Mouse (Mus musculus): ENCODE data around the gene Celf5. TPM values are rescaled to one million over a fixed set of nuclear protein-coding genes. Genes with fewer than 3 reads are reported as not detected.

Celf5 gene
- polyA plus RNA-seq, 1 experiment from 2014 or later: 64.4 TPM

DNA sequence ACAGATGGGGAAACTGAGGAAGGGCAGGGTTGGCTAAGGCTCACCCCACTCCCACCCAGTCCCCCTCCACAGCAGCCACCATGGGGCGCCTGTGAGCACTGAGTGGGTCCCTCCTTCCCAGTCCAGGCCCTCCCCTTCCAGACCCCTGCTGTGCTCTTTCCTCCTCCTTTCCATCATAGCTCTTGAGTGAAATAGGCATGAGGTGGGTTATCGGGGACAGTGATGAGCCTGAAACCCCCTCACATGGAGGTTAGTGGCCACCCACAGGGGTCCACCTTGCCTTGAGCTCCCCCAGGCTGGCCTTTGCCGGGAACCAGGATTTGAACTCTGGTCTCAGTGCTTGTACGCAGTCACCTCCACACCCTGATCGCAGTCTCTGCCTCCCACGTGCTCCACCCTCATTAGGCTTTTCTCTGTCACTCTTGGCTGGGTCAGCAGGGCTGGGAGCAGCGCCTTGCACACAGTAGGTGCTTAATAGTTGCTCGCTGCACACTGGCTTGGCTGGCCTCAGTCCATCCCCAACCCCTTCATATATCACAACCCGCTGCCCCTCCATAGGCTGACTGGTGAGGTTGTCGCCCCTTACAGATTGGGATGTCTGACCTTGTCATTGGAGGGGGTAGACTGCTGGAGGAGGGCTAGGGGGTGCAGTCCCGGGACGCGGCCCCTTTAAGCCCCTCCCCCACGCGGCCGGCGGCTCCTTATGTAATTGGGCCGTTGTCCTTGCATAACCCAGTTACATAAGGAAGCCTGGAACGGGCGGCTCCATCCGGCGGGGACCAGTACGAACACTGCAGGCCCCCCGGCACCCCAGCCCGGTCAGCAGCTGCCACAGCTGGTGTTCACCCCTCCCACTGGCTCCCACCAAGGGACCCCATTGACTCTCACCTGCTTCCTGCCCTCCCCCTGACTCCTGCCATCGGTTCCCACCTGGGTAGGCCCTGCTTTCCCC is 68.9 kb downstream of the Celf5 start:
- H3K27ac ChIP-seq (ENCODE audit: low read depth, low read length): no peak overlapping the region
- no peak overlapping the region for H3K4me3 ChIP-seq (ENCODE audit: low read depth, low read length)
- ATAC-seq (ENCODE audit: low read depth): no peak
- 0 out of 2 replicates have a peak overlapping the region, but pooled peaks have one; percentile 8 for H3K9ac ChIP-seq (replicated peaks; ENCODE audit: low read depth, low read length)
- H3K4me2 ChIP-seq (ENCODE audit: low read depth, low read length): no peak overlapping the region
- no peaks in the 10 kb centered on the region for H3K27me3 ChIP-seq (ENCODE audit: control insufficient read depth, insufficient read depth, low read length)
- WGBS: 28% methylated on average over 26 of the region's 26 CpGs
- no peaks in the 10 kb centered on the region for H3K36me3 ChIP-seq (ENCODE audit: control insufficient read depth, insufficient read depth, low read length)
- peaks cover 41% of the 10 kb centered on the region for H3K4me1 ChIP-seq (ENCODE audit: control insufficient read depth, insufficient read depth, low read length)
- no peaks in the 10 kb centered on the region for H3K9me3 ChIP-seq (ENCODE audit: control insufficient read depth, low read length)

GRCm38 (mm10) chr10:81412586-81413309 is 69.8 kb downstream of the Celf5 start:
- H3K36me3 ChIP-seq (ENCODE audit: control insufficient read depth, insufficient read depth, low read length): no peaks in the 10 kb centered on the region
- H3K27ac ChIP-seq (ENCODE audit: low read depth, low read length): peak overlapping the region; percentile 46
- 0 out of 2 replicates have a peak, but pooled peaks cover 2% of the 10 kb centered on the region for H3K27me3 ChIP-seq (ENCODE audit: control insufficient read depth, insufficient read depth, low read length)
- H3K4me1 ChIP-seq (ENCODE audit: control insufficient read depth, insufficient read depth, low read length): peaks cover 43% of the 10 kb centered on the region
- 76% methylated on average over 16 of the region's 16 CpGs for whole genome bisulfite sequencing
- no peak overlapping the region for H3K4me2 ChIP-seq (ENCODE audit: low read depth, low read length)
- no peak overlapping the region for H3K9ac ChIP-seq (replicated peaks; ENCODE audit: low read depth, low read length)
- ATAC-seq (ENCODE audit: low read depth): no peak
- no peak overlapping the region for H3K4me3 ChIP-seq (ENCODE audit: low read depth, low read length)
- H3K9me3 ChIP-seq (ENCODE audit: control insufficient read depth, low read length): no peaks in the 10 kb centered on the region

- peaks cover 5% of the 10 kb centered on the region; the same call in 1 of the 2 replicates for H3K36me3 ChIP-seq (ENCODE audit: control insufficient read depth, insufficient read depth, low read length)
- no peaks in the 10 kb centered on the region for H3K9me3 ChIP-seq (ENCODE audit: control insufficient read depth, low read length)
- H3K27me3 ChIP-seq (ENCODE audit: control insufficient read depth, insufficient read depth, low read length): 0 out of 2 replicates have a peak, but pooled peaks cover 2% of the 10 kb centered on the region
- no peak overlapping the region for H3K4me2 ChIP-seq (ENCODE audit: low read depth, low read length)
- H3K27ac ChIP-seq (ENCODE audit: low read depth, low read length): peak overlapping the region; percentile 46
- H3K4me1 ChIP-seq (ENCODE audit: control insufficient read depth, insufficient read depth, low read length): peaks cover 46% of the 10 kb centered on the region
- no peak overlapping the region for H3K4me3 ChIP-seq (ENCODE audit: low read depth, low read length)
- 51% methylated on average over 18 of the region's 18 CpGs for WGBS
- ATAC-seq (ENCODE audit: low read depth): no peak
- H3K9ac ChIP-seq (replicated peaks; ENCODE audit: low read depth, low read length): no peak overlapping the region
These were observed 70.8 kb downstream of the Celf5 start for GRCm38 (mm10) chr10:81411471-81412400.

GRCm38 (mm10) chr10:81410981-81411380 is 71.5 kb downstream of the Celf5 start:
- Histone ChIP-seq H3K27ac (ENCODE audit: low read depth, low read length) (peak overlapping the region; percentile 46; the same call in 1 of the 2 replicates), H3K4me1 (ENCODE audit: control insufficient read depth, insufficient read depth, low read length) (peaks cover 45% of the 10 kb centered on the region), H3K4me3 (ENCODE audit: low read depth, low read length) (no peak overlapping the region), H3K27me3 (ENCODE audit: control insufficient read depth, insufficient read depth, low read length) (0 out of 2 replicates have a peak, but pooled peaks cover 2% of the 10 kb centered on the region), H3K36me3 (ENCODE audit: control insufficient read depth, insufficient read depth, low read length) (peaks cover 5% of the 10 kb centered on the region; the same call in 1 of the 2 replicates), H3K9ac (replicated peaks; ENCODE audit: low read depth, low read length) (no peak overlapping the region), H3K4me2 (ENCODE audit: low read depth, low read length) (no peak overlapping the region), H3K9me3 (ENCODE audit: control insufficient read depth, low read length) (no peaks in the 10 kb centered on the region)
- 80% methylated on average over 9 of the region's 9 CpGs for WGBS
- no peak for ATAC-seq (ENCODE audit: low read depth)

DNA sequence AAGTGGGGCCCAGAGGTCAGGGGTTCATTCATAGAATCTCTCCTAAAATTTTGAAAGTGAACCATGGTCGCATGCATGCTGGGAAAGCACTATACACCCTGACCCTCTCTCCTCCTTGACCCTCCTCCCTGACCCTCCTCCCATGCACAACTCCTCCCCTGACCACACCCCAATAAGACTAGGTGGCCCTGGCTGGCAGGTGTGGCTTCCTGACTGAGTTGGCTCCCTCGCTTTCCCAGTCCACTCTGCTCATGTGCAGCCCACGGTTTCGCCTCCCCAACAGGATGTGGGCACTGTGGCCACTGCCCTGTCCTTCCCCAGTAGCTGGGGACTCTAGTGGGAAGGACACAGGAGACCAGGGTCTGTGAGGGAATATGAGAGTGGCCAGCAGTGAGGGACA is 72.2 kb downstream of the Celf5 start:
- Histone ChIP-seq H3K27ac (ENCODE audit: low read depth, low read length) (no peak overlapping the region), H3K36me3 (ENCODE audit: control insufficient read depth, insufficient read depth, low read length) (peaks cover 12% of the 10 kb centered on the region), H3K4me2 (ENCODE audit: low read depth, low read length) (no peak overlapping the region), H3K4me1 (ENCODE audit: control insufficient read depth, insufficient read depth, low read length) (peaks cover 45% of the 10 kb centered on the region), H3K9ac (replicated peaks; ENCODE audit: low read depth, low read length) (no peak overlapping the region), H3K4me3 (ENCODE audit: low read depth, low read length) (no peak overlapping the region), H3K9me3 (ENCODE audit: control insufficient read depth, low read length) (no peaks in the 10 kb centered on the region), H3K27me3 (ENCODE audit: control insufficient read depth, insufficient read depth, low read length) (0 out of 2 replicates have a peak, but pooled peaks cover 2% of the 10 kb centered on the region)
- 77% methylated on average over 4 of the region's 4 CpGs for WGBS
- no peak for ATAC-seq (ENCODE audit: low read depth)

- no peak for ATAC-seq (ENCODE audit: low read depth)
- Histone ChIP-seq H3K4me2 (ENCODE audit: low read depth, low read length) (no peak overlapping the region), H3K27ac (ENCODE audit: low read depth, low read length) (no peak overlapping the region), H3K4me1 (ENCODE audit: control insufficient read depth, insufficient read depth, low read length) (peaks cover 38% of the 10 kb centered on the region), H3K9me3 (ENCODE audit: control insufficient read depth, low read length) (no peaks in the 10 kb centered on the region), H3K9ac (replicated peaks; ENCODE audit: low read depth, low read length) (no peak overlapping the region), H3K36me3 (ENCODE audit: control insufficient read depth, insufficient read depth, low read length) (peaks cover 16% of the 10 kb centered on the region), H3K27me3 (ENCODE audit: control insufficient read depth, insufficient read depth, low read length) (0 out of 2 replicates have a peak, but pooled peaks cover 2% of the 10 kb centered on the region), H3K4me3 (ENCODE audit: low read depth, low read length) (no peak overlapping the region)
- WGBS: 6% methylated on average over 8 of the region's 8 CpGs
These were observed 73.2 kb downstream of the Celf5 start for GRCm38 (mm10) chr10:81409330-81409729.

Small RNA genes lying within 50 kb of the gene (microRNA-seq; reads per million reads assigned to microRNA genes)
- gene Gm25595 (not detected), gene Mir1191b (0.85 reads per million)

Other genes with a start within 250 kb of the Celf5 start
- gene Zfr2, start 249.6 kb downstream of the Celf5 start, polyA plus RNA-seq (2014; fragmentation: Nextera tagmentation; extraction: Ambion mirVana): 21.1 and 25.1 TPM in 2 replicates
- 21.8 and 37.6 TPM in 2 replicates for gene Matk, start 229.8 kb downstream of the Celf5 start, polyA plus RNA-seq (2014; fragmentation: Nextera tagmentation; extraction: Ambion mirVana)
- gene Mrpl54, start 215.8 kb downstream of the Celf5 start, polyA plus RNA-seq (2014; fragmentation: Nextera tagmentation; extraction: Ambion mirVana): 130 and 136 TPM in 2 replicates
- gene Apba3, start 215.7 kb downstream of the Celf5 start, polyA plus RNA-seq (2014; fragmentation: Nextera tagmentation; extraction: Ambion mirVana): 26.1 and 27.8 TPM in 2 replicates
- gene Tjp3, start 191.1 kb downstream of the Celf5 start, polyA plus RNA-seq (2014; fragmentation: Nextera tagmentation; extraction: Ambion mirVana): 2.6 and 4.4 TPM in 2 replicates
- gene Pip5k1c, start 189.7 kb downstream of the Celf5 start, polyA plus RNA-seq (2014; fragmentation: Nextera tagmentation; extraction: Ambion mirVana): 133 and 140 TPM in 2 replicates
- 14.3 and 18.7 TPM in 2 replicates for gene Cactin, start 161.6 kb downstream of the Celf5 start, polyA plus RNA-seq (2014; fragmentation: Nextera tagmentation; extraction: Ambion mirVana)
- 1.9 and 4.6 TPM in 2 replicates for gene Tbxa2r, start 154.0 kb downstream of the Celf5 start, polyA plus RNA-seq (2014; fragmentation: Nextera tagmentation; extraction: Ambion mirVana)
- gene Gipc3, start 139.4 kb downstream of the Celf5 start, polyA plus RNA-seq (2014; fragmentation: Nextera tagmentation; extraction: Ambion mirVana): 0.05 and 0.08 TPM in 2 replicates
- 29.9 and 38.0 TPM in 2 replicates for gene Hmg20b, start 132.2 kb downstream of the Celf5 start, polyA plus RNA-seq (2014; fragmentation: Nextera tagmentation; extraction: Ambion mirVana)
- gene Mfsd12, start 125.2 kb downstream of the Celf5 start, polyA plus RNA-seq (2014; fragmentation: Nextera tagmentation; extraction: Ambion mirVana): 8.4 and 8.7 TPM in 2 replicates
- gene 4930404N11Rik, start 116.9 kb downstream of the Celf5 start, polyA plus RNA-seq (2014; fragmentation: Nextera tagmentation; extraction: Ambion mirVana): 0.39 and 0.42 TPM in 2 replicates
- 114 and 125 TPM in 2 replicates for gene Fzr1, start 104.2 kb downstream of the Celf5 start, polyA plus RNA-seq (2014; fragmentation: Nextera tagmentation; extraction: Ambion mirVana)
- 61.0 and 68.0 TPM in 2 replicates for gene Dohh, start 98.3 kb downstream of the Celf5 start, polyA plus RNA-seq (2014; fragmentation: Nextera tagmentation; extraction: Ambion mirVana)
- gene Gm48551, start 98.2 kb downstream of the Celf5 start, polyA plus RNA-seq (2014; fragmentation: Nextera tagmentation; extraction: Ambion mirVana): 4.3 and 6.3 TPM in 2 replicates
- gene Gm48552, start 93.7 kb downstream of the Celf5 start, polyA plus RNA-seq (2014; fragmentation: Nextera tagmentation; extraction: Ambion mirVana): 2.0 and 4.4 TPM in 2 replicates
- gene Smim24, start 89.7 kb downstream of the Celf5 start, polyA plus RNA-seq (2014; fragmentation: Nextera tagmentation; extraction: Ambion mirVana): 1.3 and 2.0 TPM in 2 replicates
- 21.9 and 25.0 TPM in 2 replicates for gene Nfic, start 27.1 kb downstream of the Celf5 start, polyA plus RNA-seq (2014; fragmentation: Nextera tagmentation; extraction: Ambion mirVana)
- 62.6 and 62.7 TPM in 2 replicates for gene Ncln, start 13.7 kb upstream of the Celf5 start, polyA plus RNA-seq (2014; fragmentation: Nextera tagmentation; extraction: Ambion mirVana)
- 0.29 and 0.79 TPM in 2 replicates for gene S1pr4, start 17.4 kb upstream of the Celf5 start, polyA plus RNA-seq (2014; fragmentation: Nextera tagmentation; extraction: Ambion mirVana)
- gene Gna15, start 41.5 kb upstream of the Celf5 start, polyA plus RNA-seq (2014; fragmentation: Nextera tagmentation; extraction: Ambion mirVana): 0.40 and 1.9 TPM in 2 replicates
- gene Gna11, start 62.5 kb upstream of the Celf5 start, polyA plus RNA-seq (2014; fragmentation: Nextera tagmentation; extraction: Ambion mirVana): 81.1 and 89.8 TPM in 2 replicates
- gene Aes, start 76.8 kb upstream of the Celf5 start, polyA plus RNA-seq (2014; fragmentation: Nextera tagmentation; extraction: Ambion mirVana): 347 and 599 TPM in 2 replicates
- 32.4 and 37.3 TPM in 2 replicates for gene Tle2, start 91.9 kb upstream of the Celf5 start, polyA plus RNA-seq (2014; fragmentation: Nextera tagmentation; extraction: Ambion mirVana)
- gene Tle6, start 118.4 kb upstream of the Celf5 start, polyA plus RNA-seq (2014; fragmentation: Nextera tagmentation; extraction: Ambion mirVana): 5.0 and 6.6 TPM in 2 replicates
- gene BC025920, start 123.6 kb upstream of the Celf5 start, polyA plus RNA-seq (2014; fragmentation: Nextera tagmentation; extraction: Ambion mirVana): 1.0 and 1.9 TPM in 2 replicates
- 48.9 and 53.6 TPM in 2 replicates for gene Sirt6, start 145.1 kb upstream of the Celf5 start, polyA plus RNA-seq (2014; fragmentation: Nextera tagmentation; extraction: Ambion mirVana)
- 10.1 and 16.1 TPM in 2 replicates for gene Ankrd24, start 145.8 kb upstream of the Celf5 start, polyA plus RNA-seq (2014; fragmentation: Nextera tagmentation; extraction: Ambion mirVana)
- 7.4 and 8.7 TPM in 2 replicates for gene Gm10778, start 166.3 kb upstream of the Celf5 start, polyA plus RNA-seq (2014; fragmentation: Nextera tagmentation; extraction: Ambion mirVana)
- gene Zfp433, start 222.1 kb upstream of the Celf5 start, polyA plus RNA-seq (2014; fragmentation: Nextera tagmentation; extraction: Ambion mirVana): 19.6 and 23.5 TPM in 2 replicates

All from neural tube, embryonic 14.5 days (tissue).